Mouse (Mus musculus): ENCODE measurements around the gene Lrrc8c. TPM values are rescaled to one million over a fixed set of nuclear protein-coding genes. Genes with fewer than 3 reads are reported as not detected.

Gene Lrrc8c
- total and polyA plus RNA-seq, 3 experiments = 10.1 to 70.0 (median 50.6) TPM

DNA sequence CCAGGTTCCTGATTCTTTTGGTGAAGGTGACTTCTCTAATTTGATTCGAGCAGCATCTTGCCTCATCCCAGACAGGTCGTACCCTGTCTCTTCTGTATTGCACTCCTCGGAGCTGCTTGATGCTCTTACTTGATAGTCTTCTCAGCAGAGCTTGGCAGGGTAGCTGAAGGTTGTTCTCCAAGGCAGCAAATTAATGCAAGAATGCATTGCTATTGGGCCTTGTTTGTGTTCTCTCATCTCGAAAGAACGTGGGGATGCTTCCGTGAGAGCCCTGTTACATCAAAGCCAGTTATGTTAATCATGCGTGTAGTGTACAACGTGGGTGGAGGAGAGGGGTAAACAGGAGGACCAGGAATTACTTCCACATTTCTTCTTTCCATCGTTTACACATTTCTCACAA, 86.5 kb downstream of the Lrrc8c start:
- no peak overlapping the region for H3K4me3 ChIP-seq (ENCODE audit: low read depth, low read length)
- ATAC-seq (ENCODE audit: extremely low read depth, insufficient number of reproducible peaks, low FRiP score, poor library complexity, severe bottlenecking) (no peak), DNase-seq (ENCODE audit: low spot score) (no peak)
- no peaks in the 10 kb centered on the region for H3K4me1 ChIP-seq (ENCODE audit: insufficient read depth, low read depth, low read length)
- TF ChIP-seq TAL1 (conservative IDR thresholded peaks at IDR 0.05; ENCODE audit: low read depth, low read length) (no peak), GATA2 (IDR thresholded peaks at IDR 0.05; ENCODE audit: borderline replicate concordance, low read depth, low read length) (no peak), POLR2AphosphoS5 (IDR thresholded peaks at IDR 0.05; ENCODE audit: insufficient replicate concordance, low read depth, low read length) (no peak)
- no peaks in the 10 kb centered on the region for H3K27me3 ChIP-seq (ENCODE audit: insufficient read depth, low read length)
- H3K36me3 ChIP-seq (replicated peaks) = peaks cover 67% of the 10 kb centered on the region
- no peaks in the 10 kb centered on the region for H3K9me3 ChIP-seq (replicated peaks)

GRCm38 (mm10) chr5:105609683-105610082, 90.5 kb downstream of the Lrrc8c start:
- no peak for TF ChIP-seq GATA1 (IDR thresholded peaks at IDR 0.05; ENCODE audit: borderline replicate concordance, low read length)
- TF ChIP-seq CTCF (IDR thresholded peaks at IDR 0.05; ENCODE audit: low read depth, low read length) = no peak
- TF ChIP-seq TAL1 (conservative IDR thresholded peaks at IDR 0.05; ENCODE audit: low read depth, low read length) = no peak
- TF ChIP-seq POLR2AphosphoS5 (IDR thresholded peaks at IDR 0.05; ENCODE audit: insufficient replicate concordance, low read depth, low read length) = no peak
- no peak for TF ChIP-seq GATA2 (IDR thresholded peaks at IDR 0.05; ENCODE audit: borderline replicate concordance, low read depth, low read length)
- DNase-seq (ENCODE audit: low spot score) = no peak

GRCm38 (mm10) chr5:105613002-105613401, 93.8 kb downstream of the Lrrc8c start:
- H3K4me1 ChIP-seq (ENCODE audit: insufficient read depth, low read depth, low read length) = peaks cover 8% of the 10 kb centered on the region; the same call in 1 of the 2 replicates
- no peaks in the 10 kb centered on the region for H3K9me3 ChIP-seq (replicated peaks)
- no peaks in the 10 kb centered on the region; the same call in 1 of the 2 replicates for H3K27me3 ChIP-seq (ENCODE audit: insufficient read depth, low read length)
- ATAC-seq (ENCODE audit: extremely low read depth, insufficient number of reproducible peaks, low FRiP score, poor library complexity, severe bottlenecking) = no peak
- H3K4me3 ChIP-seq (ENCODE audit: low read depth, low read length) = no peak overlapping the region
- no peak for TF ChIP-seq POLR2AphosphoS5 (IDR thresholded peaks at IDR 0.05; ENCODE audit: insufficient replicate concordance, low read depth, low read length)
- TF ChIP-seq GATA2 (IDR thresholded peaks at IDR 0.05; ENCODE audit: borderline replicate concordance, low read depth, low read length) = no peak
- TF ChIP-seq TAL1 (conservative IDR thresholded peaks at IDR 0.05; ENCODE audit: low read depth, low read length) = no peak
- no peak for TF ChIP-seq CTCF (IDR thresholded peaks at IDR 0.05; ENCODE audit: low read depth, low read length)
- TF ChIP-seq GATA1 (IDR thresholded peaks at IDR 0.05; ENCODE audit: borderline replicate concordance, low read length) = no peak
- no peak for DNase-seq (ENCODE audit: low spot score)
- H3K36me3 ChIP-seq (replicated peaks) = peaks cover 27% of the 10 kb centered on the region

More at GRCm38 (mm10) chr5:105609683-105610082, 90.5 kb downstream of the Lrrc8c start:
- Histone ChIP-seq H3K27me3 (ENCODE audit: insufficient read depth, low read length) (no peaks in the 10 kb centered on the region; the same call in 1 of the 2 replicates), H3K36me3 (replicated peaks) (peaks cover 57% of the 10 kb centered on the region), H3K9me3 (replicated peaks) (no peaks in the 10 kb centered on the region), H3K4me3 (ENCODE audit: low read depth, low read length) (no peak overlapping the region), H3K4me1 (ENCODE audit: insufficient read depth, low read depth, low read length) (peaks cover 4% of the 10 kb centered on the region; the same call in 1 of the 2 replicates)
- ATAC-seq (ENCODE audit: extremely low read depth, insufficient number of reproducible peaks, low FRiP score, poor library complexity, severe bottlenecking) = no peak

DNA sequence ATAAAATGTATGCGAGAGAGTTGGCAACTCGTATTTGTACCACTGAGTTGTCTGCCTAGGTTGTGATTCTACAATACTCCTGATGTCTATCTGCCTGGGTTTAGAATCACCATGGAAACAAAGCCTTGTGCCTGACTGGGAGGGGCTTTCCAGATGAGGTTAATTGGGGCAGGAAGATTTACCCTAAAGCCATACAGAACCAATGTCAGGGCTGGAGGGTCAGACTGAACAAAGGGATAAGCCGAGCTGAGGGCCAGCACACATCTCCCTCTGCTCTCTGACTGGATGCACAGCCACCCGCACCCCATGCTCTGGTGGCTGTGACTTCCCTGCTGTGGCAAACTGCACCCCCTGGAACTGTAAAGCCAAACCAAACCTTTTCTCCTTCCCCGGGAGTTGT, 94.8 kb downstream of the Lrrc8c start:
- no peak for DNase-seq (ENCODE audit: low spot score)
- H3K4me1 ChIP-seq (ENCODE audit: insufficient read depth, low read depth, low read length) = peaks cover 8% of the 10 kb centered on the region; the same call in 1 of the 2 replicates
- TF ChIP-seq TAL1 (conservative IDR thresholded peaks at IDR 0.05; ENCODE audit: low read depth, low read length) (no peak), GATA1 (IDR thresholded peaks at IDR 0.05; ENCODE audit: borderline replicate concordance, low read length) (no peak), GATA2 (IDR thresholded peaks at IDR 0.05; ENCODE audit: borderline replicate concordance, low read depth, low read length) (no peak), CTCF (IDR thresholded peaks at IDR 0.05; ENCODE audit: low read depth, low read length) (no peak), POLR2AphosphoS5 (IDR thresholded peaks at IDR 0.05; ENCODE audit: insufficient replicate concordance, low read depth, low read length) (no peak)
- no peaks in the 10 kb centered on the region for H3K9me3 ChIP-seq (replicated peaks)
- no peak for ATAC-seq (ENCODE audit: extremely low read depth, insufficient number of reproducible peaks, low FRiP score, poor library complexity, severe bottlenecking)
- H3K27me3 ChIP-seq (ENCODE audit: insufficient read depth, low read length) = no peaks in the 10 kb centered on the region; the same call in 1 of the 2 replicates
- H3K36me3 ChIP-seq (replicated peaks) = peaks cover 18% of the 10 kb centered on the region
- no peak overlapping the region for H3K4me3 ChIP-seq (ENCODE audit: low read depth, low read length)

DNA sequence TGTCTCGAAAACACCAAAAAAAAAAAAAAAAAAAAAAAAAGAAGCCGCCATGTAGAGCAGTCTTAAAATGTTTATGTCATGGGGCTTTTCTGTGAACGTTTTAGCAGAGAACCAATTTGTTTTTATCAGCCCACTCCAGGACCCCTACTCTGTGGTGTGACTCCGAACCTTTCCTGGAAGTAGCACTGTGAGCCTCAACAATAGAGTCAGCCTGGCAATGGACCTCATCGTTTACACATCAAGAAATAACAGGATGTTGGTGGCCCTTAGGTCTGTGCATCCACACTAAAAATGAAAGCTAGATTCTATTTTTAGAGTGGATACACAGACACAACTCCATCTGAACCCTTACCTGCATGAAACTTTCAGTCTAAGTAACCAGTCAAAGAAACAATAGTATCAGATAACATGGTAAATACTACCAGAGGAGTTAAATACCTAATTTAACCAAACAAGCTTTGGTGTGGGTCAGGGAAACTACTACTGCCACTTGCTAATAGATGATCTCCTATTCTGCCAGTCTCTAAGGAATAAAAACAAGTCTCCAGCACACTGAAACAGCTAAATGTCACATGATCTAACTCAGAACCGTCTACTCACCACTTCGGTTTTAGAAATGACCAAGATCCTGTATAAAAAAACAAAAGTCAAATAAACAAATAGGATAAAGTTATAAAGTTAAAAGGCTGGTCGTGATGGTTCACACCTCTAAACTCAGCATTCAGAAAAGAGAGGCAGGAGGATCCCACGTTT, 95.7 kb downstream of the Lrrc8c start:
- ATAC-seq (ENCODE audit: extremely low read depth, insufficient number of reproducible peaks, low FRiP score, poor library complexity, severe bottlenecking) (no peak), DNase-seq (ENCODE audit: low spot score) (no peak)
- Histone ChIP-seq H3K27me3 (ENCODE audit: insufficient read depth, low read length) (no peaks in the 10 kb centered on the region; the same call in 1 of the 2 replicates), H3K9me3 (replicated peaks) (no peaks in the 10 kb centered on the region), H3K4me1 (ENCODE audit: insufficient read depth, low read depth, low read length) (peaks cover 8% of the 10 kb centered on the region; the same call in 1 of the 2 replicates), H3K36me3 (replicated peaks) (peaks cover 11% of the 10 kb centered on the region), H3K4me3 (ENCODE audit: low read depth, low read length) (no peak overlapping the region)
- no peak for TF ChIP-seq GATA1 (IDR thresholded peaks at IDR 0.05; ENCODE audit: borderline replicate concordance, low read length)
- no peak for TF ChIP-seq CTCF (IDR thresholded peaks at IDR 0.05; ENCODE audit: low read depth, low read length)
- no peak for TF ChIP-seq TAL1 (conservative IDR thresholded peaks at IDR 0.05; ENCODE audit: low read depth, low read length)
- TF ChIP-seq POLR2AphosphoS5 (IDR thresholded peaks at IDR 0.05; ENCODE audit: insufficient replicate concordance, low read depth, low read length) = no peak
- TF ChIP-seq GATA2 (IDR thresholded peaks at IDR 0.05; ENCODE audit: borderline replicate concordance, low read depth, low read length) = no peak

DNA sequence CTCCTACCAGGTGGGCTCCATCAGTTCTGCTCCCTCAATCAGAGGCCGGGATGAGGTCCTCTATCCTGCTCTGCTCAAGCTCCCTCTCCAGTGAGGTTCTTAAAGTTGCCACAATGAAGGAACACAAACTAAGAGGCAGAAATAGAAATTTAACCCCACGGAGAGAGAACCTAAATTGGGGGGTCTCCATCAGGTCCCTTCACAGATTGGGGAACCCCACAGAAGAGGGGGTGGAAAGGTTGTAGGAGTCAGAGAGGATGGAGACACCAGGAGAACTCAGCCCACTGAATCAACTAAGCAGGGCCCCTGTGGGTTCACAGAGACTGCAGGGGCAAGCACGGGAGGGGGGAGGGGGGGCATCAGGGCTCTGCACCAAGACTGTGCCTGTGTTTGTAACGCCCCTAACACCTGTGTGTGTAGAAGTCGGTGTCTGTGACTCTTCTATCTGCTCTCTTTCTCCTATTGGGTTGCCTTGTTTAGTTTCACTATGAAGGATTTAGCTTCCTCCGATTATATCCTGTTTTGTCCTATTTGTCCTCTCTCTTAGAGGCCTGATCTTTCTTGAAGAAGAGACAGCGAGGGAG, 96.8 kb downstream of the Lrrc8c start:
- H3K4me3 ChIP-seq (ENCODE audit: low read depth, low read length) = no peak overlapping the region
- no peak for TF ChIP-seq CTCF (IDR thresholded peaks at IDR 0.05; ENCODE audit: low read depth, low read length)
- no peak for TF ChIP-seq GATA1 (IDR thresholded peaks at IDR 0.05; ENCODE audit: borderline replicate concordance, low read length)
- TF ChIP-seq GATA2 (IDR thresholded peaks at IDR 0.05; ENCODE audit: borderline replicate concordance, low read depth, low read length) = no peak
- no peak for TF ChIP-seq TAL1 (conservative IDR thresholded peaks at IDR 0.05; ENCODE audit: low read depth, low read length)
- no peak for TF ChIP-seq POLR2AphosphoS5 (IDR thresholded peaks at IDR 0.05; ENCODE audit: insufficient replicate concordance, low read depth, low read length)
- H3K9me3 ChIP-seq (replicated peaks) = no peaks in the 10 kb centered on the region
- ATAC-seq (ENCODE audit: extremely low read depth, insufficient number of reproducible peaks, low FRiP score, poor library complexity, severe bottlenecking) (no peak), DNase-seq (ENCODE audit: low spot score) (no peak)
- peaks cover 7% of the 10 kb centered on the region for H3K36me3 ChIP-seq (replicated peaks)
- peaks cover 8% of the 10 kb centered on the region; the same call in 1 of the 2 replicates for H3K4me1 ChIP-seq (ENCODE audit: insufficient read depth, low read depth, low read length)
- H3K27me3 ChIP-seq (ENCODE audit: insufficient read depth, low read length) = peaks cover 3% of the 10 kb centered on the region

All from G1E (cell line).